Mouse (Mus musculus): ENCODE data around the gene Fam205c.

The Fam205c gene

DNA sequence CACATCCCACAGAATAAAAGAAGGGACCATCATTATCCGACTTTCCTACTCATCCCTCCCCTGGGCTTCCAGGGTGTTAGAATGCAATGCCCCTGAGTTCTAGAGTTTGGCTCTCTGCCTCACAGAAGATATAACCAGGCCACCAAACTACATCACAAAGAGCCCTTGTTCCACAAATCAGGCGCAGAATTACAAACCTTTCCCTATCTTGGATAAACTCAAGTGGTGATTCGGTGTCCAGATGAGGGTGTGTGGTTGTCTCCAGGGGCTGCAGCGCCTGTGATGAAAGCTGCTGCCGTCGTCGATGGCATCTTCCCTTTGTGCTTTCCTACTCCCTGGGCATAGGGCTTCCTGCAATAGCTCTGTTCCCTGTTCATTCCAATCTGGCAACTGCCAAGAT is at the start of gene Fam205c:
Gene Fam205c (minus strand): TSS at position 101 of the 400 bp plus-strand sequence.
- no peak for DNase-seq (ENCODE audit: low spot score in 2 of 2)

DNA sequence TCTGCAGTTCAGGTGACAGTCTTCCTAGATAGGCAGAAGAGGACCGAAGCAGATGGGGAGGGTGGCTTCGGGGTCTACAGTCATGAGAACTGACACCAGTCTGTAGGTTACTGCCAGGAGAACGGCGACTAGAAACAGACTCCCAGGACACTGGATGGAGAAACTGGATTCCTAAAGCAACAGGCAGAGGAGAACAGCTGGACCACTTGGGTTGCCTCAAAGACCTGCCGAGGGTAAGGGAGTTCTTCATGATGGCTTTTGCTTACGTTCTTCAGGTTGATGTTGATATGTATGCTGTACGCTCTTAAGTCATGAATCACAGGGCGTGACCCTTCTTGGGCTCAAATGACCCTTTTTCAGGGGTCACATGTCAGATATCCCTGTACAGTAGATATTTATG is 48.4 kb upstream of the Fam205c start:
- peak in 1 of 2 experiments; percentile 3 for DNase-seq (ENCODE audit: low spot score in 2 of 2)

DNA sequence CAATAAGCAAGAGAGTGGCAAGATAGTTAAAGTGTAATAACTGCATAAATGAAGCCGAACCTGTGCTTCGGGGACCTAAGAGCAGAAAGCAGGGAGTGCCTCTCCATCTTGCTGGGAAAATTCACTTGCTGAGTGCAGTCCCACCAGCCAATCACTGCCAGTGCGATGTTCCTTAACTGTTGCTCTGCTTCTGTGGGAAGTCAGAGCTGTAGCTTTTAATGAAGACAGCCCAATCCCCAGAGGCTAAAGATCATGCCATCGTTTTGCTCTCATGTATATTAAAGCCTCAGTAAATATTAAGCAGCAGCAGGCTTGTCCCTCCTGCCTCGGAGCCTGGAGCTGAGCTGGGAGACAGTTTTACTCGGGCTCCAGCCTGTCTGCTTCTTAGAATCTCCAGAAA is 48.0 kb upstream of the Fam205c start:
- peak in 1 of 2 experiments; percentile 11 for DNase-seq (ENCODE audit: low spot score in 2 of 2)

DNA sequence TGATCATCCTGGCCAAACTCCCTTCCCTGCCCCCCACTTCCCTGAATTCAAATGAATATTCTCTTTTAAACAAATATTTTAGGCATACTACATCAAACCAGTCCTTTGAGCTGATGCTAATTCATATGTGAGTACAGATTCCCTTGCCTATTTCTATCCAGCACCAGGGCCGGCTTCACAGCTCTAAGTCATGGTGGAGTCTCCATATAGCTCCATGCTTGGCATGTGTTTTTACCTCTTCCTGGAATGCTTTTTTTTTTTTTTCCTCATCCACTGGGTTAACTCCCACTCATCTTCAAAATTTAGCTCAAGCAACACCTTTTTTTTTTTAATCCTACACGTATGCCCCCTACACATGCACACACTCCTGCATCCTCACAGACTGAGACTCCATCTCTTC is 47.5 kb upstream of the Fam205c start:
- DNase-seq (ENCODE audit: low spot score in 2 of 2): peak in 1 of 2 experiments; percentile 53

DNA sequence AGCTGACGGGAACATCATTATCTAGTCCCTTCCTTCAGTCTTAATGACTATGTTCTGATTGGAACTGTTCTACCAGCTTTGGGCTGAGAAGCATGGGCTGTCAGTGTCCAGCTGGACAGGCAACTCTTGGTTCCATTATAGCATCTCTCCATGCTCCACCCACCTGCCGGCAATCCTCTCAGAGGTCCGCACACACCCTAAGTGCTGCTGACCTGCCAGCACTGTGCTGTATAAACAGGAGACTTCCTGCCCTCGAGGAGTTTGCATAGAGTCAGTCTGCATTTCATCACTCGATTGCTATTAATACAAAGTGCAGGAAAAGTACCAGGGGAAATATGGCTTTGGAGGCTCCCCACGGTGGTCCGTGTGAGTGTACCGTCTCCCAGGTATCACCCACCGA is 46.7 kb upstream of the Fam205c start:
- no peak for DNase-seq (ENCODE audit: low spot score in 2 of 2)

DNA sequence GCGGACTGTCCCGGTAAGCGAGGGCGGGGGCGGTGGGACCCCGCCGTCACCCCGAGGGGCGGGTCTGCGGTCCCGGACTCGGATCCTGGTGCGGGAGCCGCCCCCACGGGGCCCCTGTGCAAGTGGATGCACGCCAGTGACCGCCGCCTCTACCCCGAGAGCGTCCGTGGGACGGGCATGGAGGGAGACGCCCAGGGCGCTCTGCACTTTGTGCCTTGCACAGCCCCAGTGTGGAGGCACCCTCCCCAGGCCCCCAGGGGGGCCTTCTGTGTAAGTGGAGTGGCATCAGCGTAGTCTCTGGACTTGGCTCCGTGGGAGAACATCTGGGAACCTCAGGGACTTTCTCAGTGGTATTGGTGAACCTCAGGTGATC is 43.4 kb upstream of the Fam205c start:
- no peak for DNase-seq (ENCODE audit: low spot score in 2 of 2)

DNA sequence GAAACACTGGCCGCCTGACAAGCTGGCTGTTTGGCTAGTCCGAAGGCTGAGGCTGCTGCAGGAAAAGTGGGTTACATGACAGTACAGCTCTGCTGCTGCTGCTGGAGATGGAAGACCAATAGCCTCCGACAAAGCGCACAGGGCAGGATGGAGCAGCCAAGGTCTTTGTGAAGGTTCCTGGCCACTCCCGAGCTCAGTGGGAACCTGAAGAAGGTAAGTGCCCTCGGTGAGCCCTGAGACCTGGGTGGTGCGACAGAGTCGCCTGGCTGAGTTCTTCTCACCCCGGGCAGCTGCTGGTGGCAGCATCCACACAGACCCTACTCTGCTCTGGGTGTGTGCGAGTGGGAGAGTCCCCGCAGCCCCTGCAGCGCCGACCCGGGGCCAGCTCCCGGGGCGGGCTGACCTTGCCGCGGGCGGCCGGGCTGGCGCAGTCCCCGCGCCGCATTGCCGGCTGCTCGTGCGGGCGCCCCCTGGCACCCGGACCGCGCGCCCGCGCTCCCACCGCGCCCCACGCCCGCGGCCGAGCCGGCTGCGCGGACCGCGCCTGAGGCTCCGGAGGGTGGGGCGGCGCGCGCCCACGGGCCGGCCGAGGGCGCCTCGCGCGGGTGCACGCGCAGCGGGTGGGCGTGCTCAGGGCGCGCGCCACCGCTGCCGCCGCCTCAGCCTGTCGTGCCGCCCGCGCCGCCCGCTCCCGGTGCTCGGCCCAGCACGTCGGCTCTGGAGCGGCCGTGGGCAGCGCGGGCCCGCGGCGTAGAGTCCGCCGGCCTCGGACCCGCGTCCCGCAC is 42.8 kb upstream of the Fam205c start, which contains the start of gene Phf24:
Gene Phf24 (plus strand): TSS at position 44 of the 785 bp plus-strand sequence.
- DNase-seq (ENCODE audit: low spot score in 2 of 2): peak in 1 of 2 experiments; percentile 51

DNA sequence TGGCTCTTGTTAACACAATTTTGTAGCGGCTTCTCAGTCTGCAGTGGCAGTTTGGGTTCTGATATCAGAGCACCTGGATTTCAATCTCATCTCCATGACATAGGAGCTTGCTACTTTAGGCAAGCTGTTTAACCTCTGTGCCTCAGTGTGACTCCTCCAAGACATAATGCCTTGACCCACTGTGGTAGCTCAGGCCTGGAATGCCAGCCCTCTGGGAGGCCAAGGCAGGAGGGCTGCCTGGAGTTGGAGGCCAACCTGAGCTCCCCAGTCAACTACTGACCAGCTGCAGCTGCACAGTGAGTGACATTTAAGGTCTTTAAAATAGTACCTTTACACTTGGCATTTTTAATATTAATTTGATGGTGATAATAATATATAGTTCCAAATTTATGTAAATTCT is 41.9 kb upstream of the Fam205c start:
- no peak for DNase-seq (ENCODE audit: low spot score in 2 of 2)

DNA sequence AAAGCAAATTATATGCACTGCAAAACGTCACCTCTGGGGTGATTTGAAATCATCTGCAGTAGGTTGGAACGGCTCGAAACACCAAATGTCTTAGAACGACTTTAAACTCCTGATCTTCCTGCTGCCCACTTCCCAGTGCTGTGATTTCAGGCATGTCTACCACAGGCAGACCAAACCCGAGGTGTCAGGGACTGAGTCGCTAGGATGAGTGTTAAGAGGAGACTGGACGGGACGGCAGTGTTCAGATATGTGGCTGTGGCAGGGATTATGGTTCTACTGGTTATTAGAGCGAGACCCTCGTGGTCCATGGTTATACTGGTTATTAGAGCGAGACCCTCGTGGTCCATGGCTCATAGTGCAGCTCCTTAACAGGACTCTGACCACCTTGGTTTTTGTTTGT is 41.3 kb upstream of the Fam205c start:
- no peak for DNase-seq (ENCODE audit: low spot score in 2 of 2)

DNA sequence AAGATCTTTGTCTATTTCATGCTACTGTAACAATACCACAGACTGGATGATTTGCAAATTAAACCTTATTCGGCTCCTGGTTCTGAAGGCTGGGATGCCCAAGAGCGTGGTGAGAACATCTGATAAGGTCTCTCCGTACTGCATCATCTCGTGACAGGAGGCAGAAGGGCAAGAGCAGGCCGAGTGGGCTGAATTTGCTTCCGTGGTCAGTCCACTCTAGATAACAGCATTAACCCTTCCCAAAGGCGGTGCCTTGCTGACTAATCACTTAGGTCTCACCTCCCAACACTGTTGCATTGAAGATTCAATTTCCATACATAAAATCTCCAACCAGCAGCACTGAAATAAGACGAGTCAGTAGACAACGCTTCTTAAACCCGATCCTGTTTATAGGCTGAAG is 39.4 kb upstream of the Fam205c start:
- DNase-seq (ENCODE audit: low spot score in 2 of 2): no peak

DNA sequence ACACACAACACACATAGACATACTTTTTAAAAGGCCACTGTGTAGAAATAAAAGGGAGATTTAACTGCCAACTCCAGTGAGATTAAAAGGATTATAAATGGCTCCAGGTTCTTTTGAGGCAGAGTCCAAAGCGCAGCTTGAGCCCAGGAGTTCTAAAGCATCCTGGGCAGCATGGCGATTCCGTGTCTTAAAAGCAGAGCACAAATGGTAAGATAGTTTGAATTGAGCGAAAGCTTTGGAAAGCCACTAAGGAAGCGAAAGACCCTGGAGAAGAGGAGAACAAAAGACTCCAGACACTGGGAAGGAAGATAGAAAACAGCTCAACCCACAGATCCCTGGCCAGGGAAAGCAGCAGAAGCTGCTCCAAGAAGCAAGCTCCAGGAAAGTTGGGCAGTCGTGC is 30.9 kb upstream of the Fam205c start:
- DNase-seq (ENCODE audit: low spot score in 2 of 2): no peak

DNA sequence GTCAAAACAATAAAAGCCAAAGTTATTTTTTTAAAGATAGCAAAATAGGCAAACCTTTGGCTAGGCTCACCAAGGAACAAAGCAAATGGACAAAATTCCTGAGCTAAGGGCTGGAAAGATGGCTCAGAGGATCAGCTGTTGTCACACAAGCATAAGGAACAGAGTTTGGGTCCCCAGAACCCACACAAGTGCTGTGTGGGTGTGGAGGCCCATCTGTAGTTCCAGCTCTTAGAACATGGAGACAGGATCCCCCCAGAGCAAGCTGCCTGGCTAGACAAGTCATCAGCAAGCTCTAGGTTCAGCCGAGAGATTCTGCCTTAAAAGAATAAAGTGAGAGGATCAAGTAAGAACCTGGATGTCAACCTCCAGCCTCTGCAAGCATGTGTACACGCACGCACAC is 30.5 kb upstream of the Fam205c start:
- DNase-seq (ENCODE audit: low spot score in 2 of 2): no peak

DNA sequence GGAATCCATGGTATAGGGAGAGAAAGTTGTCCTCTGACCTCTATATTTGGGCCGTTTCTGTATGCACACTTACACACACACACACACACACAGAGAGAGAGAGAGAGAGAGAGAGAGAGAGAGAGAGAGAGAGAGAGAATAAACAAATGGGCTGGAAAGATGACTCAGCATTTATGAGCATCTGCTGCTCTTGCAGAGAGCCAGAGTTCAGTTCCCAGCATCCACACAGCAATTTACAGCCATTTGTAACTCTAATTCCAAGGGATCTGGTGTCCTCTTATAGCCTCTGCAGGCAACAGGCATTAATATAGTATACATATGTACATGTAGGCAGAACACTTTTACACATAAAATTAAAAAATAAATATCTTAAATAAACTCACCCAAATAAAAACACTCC is 29.9 kb upstream of the Fam205c start:
- DNase-seq (ENCODE audit: low spot score in 2 of 2): no peak

DNA sequence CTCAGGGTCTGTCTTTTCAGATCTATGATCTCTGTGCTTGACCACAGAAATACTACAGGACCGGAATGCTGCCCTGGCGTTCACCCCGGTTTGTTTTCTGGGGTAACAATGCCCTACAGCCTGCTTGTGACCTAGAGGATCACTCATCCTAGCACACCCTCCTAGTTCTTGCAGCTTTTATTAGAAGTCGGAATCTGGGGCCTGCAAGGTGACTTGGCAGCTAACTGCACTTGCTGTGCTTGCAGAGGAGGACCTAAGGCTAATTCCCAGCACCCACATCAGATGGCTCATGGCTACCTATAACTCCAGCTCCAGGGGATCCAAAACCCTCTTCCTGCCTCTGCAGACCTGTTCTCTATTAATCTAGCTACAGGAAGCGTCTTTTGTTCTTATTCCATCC is 28.7 kb upstream of the Fam205c start:
- DNase-seq (ENCODE audit: low spot score in 2 of 2): no peak

DNA sequence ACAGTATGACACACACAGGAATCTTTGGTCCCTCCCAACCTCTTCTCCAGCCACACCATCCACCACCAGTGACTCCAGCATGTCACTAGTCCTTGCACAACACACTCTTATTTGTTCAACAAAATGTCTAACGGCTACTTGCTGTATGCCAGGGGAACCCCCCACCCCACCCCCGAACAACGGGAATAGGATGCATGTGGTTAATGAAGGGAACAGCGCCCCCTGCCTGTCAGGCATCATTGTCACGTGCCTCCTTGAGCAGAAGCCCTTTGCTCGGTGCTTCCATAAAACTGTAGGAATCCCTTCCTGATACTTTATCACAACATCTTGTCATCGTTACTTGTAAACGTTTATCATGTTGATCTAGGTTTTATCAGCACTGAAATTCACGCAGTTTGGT is 28.1 kb upstream of the Fam205c start:
- no peak for DNase-seq (ENCODE audit: low spot score in 2 of 2)

DNA sequence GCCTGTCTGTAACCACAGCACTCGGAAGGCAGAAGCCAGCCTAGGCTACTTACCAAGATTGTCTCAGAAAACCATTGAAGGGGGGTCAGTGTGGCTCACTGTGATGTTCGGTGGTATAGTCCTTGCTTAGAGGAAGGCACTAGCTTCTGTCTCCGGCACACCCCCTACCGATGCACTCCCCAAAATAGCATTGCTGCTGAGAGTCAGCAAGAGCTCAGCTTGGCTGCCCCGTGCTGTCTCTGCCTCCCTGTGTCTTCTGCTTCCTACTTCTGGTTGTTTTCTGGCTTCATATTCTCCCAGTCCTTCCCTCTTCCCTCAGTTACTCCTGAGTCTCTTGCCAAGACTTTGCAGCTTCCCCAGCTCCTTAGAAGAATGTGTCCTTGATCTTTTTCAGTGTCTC is 26.8 kb upstream of the Fam205c start:
- DNase-seq (ENCODE audit: low spot score in 2 of 2): peak in 1 of 2 experiments; percentile 41

DNA sequence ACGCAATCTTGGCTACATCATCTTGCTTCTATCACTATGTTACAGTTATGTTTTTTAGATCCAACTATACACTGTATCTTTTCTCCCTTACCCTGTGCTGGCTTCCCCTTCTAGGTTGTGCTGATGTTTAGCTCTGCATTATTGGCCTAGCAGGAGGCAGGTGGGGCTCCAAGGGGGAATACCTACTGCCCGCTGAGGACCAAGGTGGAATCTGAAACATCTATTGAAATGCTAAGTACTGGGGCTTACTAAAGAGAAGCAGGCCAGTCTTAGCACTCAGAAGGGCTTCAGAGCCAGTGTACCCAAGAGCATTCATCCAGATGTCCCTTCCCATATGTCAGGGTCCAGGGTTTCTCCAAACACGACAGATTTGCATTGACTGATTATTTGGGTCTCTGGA is 24.9 kb upstream of the Fam205c start:
- DNase-seq (ENCODE audit: low spot score in 2 of 2): no peak

DNA sequence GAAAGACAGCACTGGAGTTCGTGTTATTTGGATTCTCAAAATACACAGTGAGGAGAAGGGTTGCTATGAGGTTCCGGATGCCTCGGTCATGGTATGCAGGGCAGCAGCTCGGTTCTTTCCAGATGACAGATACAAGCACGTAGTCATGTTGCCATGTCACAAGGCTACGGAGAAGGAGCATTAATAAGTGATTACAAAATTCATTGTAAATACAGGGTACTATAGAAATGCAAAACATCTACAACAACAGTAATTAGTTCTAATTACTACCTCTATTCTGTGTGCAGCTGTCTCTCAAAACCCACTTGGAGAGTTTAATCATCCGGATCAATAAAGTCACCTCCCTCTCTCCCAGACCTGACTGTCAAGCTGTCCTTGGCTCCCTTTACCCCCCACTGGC is 21.1 kb upstream of the Fam205c start:
- no peak for DNase-seq (ENCODE audit: low spot score in 2 of 2)

DNA sequence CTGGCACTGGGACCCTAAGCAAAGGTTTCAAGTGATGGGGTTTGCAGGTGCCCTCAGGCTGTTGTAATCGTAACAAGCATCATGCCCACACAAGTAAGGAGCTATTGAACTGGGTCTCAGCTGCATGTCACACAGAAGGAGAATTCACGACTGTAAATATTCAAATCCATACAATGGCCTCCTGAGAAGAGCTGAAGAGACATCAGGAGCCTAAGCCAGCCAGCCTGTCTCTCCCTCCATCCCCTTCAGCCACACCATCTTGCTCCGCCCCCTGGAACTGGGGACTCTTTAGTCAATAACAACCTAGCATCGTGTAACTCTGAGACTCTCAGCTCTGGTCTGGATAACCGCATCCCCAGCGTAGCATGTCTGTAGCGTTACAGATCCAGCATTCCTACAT is 17.1 kb upstream of the Fam205c start:
- no peak for DNase-seq (ENCODE audit: low spot score in 2 of 2)

DNA sequence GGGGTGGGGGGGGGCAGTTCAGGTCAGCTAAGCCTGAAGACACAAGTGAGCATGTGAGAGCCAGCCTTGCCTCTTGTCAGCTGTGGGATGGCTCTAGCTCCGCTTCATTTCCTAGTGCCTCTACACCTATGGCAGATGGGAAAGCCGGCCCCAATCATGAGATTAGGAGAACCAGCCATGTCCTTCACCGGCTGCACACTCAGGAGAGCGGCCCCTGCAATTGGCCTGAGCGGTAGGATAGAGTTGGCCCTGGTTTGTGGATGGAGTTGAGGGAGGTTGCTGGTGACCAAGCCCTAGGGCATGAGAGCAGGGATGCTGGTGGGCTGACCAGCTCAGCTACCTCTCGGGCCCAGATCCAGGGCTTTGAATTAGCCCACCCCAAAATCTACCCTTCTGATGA is 14.8 kb upstream of the Fam205c start:
- DNase-seq (ENCODE audit: low spot score in 2 of 2): no peak

DNA sequence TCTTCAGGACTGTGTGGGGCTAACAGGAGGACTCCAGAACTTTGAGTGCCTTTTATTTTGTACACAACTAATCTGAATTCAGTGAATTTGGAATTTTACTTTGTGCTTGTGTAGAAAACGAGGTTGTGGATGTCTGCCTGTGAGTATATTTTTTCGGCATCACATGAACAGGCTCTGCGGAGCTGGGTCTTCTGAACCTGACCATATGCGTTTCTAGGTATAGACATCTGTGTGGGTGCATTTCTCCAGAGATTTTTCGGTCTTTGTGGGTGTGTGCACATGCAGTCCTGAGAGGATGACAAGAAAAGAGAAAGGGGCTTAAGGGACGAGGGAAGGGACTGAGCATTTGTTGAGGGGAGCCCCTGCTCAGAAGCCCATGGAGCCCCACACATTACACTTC is 12.9 kb upstream of the Fam205c start:
- peak in 1 of 2 experiments; percentile 32 for DNase-seq (ENCODE audit: low spot score in 2 of 2)

DNA sequence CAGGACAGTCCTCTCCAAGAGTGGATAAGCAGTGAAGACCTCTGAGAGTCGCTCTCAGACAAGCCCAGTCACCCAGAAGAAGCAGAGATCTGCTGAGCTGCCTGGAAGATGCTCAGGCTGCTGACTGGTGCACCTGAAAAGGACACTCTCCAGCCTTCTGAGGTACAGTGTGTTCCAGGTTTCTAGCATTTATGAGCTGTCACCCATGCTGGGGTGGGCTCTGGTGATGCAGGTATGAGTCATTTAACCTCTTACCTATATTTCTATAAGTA is 6.6 kb upstream of the Fam205c start:
- no peak for DNase-seq (ENCODE audit: low spot score in 2 of 2)

DNA sequence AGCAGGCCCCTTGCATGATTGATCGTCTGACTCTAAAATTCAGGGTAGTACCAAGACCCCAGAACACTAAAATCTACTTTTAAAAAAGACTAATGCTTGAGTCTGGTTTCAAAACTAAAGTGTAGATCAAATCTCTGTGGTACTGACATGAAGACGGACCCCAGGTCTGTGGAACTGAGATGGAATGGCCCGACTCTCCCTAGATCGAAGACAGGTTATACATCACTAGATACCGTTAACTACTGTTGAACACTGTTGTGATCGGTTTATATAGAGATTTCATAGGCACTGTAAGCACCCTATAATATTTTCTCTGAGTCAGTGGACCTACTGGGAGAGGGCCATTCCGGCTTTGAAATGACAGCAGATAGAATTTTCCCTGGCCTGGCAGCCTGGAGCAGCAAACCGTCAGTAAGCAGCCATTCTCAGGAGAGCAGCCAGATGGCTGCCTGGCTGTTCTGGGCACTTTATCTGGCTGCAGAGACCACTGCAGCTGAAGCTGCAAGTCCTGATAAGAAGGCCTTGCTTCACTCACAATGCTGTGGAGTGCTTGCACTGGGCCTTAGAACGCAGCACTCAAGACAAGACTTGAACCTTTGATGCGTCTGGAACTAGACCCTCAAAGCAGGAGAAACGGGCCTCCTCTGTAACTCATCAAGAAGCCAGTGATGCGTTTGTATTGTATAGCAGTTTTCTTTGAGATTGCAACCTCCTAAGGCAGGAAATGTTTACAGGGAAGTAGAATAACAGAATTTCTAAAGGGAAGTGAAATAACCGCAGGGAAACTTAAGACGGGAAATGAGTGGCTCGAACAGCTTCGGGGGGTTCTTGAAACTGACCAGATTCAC is 6.0 kb upstream of the Fam205c start:
- no peak for DNase-seq (ENCODE audit: low spot score in 2 of 2)

Data from frontal cortex, postnatal 10 days (tissue).